Mouse (Mus musculus): ENCODE measurements at regions not wholly inside any gene's neighbourhood (a gene's known extent, or its start where the extent isn't known, plus 50 kb on each side); places are given as distances from the start of the nearest gene placed in this dataset.

DNA sequence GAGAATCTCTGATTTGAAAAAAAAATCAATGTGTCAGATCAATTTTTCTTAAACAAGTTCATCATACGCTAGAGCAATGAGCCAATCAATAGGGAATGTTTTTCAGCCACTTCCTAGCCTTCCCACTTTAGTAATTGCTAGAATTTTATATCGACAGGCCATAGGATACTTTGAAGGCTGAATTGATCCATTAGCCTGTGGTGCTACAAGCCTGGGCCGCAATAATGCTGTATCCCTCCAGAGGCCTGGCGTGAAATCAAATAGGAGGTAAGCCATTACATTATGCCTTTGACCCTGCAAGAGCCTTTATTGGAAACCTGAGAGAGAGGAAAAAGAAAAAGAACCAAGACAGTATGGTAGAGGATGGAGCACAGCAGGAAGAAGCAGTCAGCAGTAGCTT, 53.7 kb upstream of the Gm11232 start:
- DNase-seq (ENCODE audit: low spot score): no peak

DNA sequence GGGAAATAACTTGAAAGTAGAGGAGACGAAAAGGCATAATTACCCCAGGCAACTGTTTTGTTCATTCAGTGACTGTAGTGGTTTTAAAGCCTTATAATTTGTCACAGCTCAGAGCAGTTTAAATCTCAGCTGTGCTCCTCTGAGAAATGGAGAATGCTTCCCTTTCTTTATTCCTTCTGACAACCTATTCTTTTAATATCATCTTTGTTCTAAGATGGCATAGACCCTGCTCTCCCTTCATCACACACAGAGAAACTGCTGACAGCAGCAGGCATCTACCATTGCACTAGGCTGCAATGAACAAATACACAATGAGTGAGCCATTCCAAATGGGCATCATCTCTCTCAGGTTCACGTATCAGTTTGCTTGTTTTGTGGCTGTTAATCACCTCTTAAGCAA, 50.5 kb upstream of the Gm11232 start:
- no peak for DNase-seq (ENCODE audit: low spot score)
